Mouse (Mus musculus) cortical plate, adult 2 months (tissue): ENCODE results near the gene Frmd8.

Experiments used
- CTCF ChIP-seq: fragments of 200-500 bp; IDR thresholded peaks from 2 replicates; pipeline ENCODE4 v1.5.1; 2011; ENCODE audit warnings: mild to moderate bottlenecking, control low read depth, low read length; ENCODE audit not compliant: insufficient read depth; ENCODE audit errors: extremely low read depth
- POLR2A ChIP-seq: fragments of 200-500 bp; IDR thresholded peaks from 2 replicates; pipeline ENCODE4 v1.6.1; 2011; ENCODE audit warnings: mild to moderate bottlenecking, low read length, control low read depth; ENCODE audit not compliant: insufficient read depth; ENCODE audit errors: extremely low read depth

DNA sequence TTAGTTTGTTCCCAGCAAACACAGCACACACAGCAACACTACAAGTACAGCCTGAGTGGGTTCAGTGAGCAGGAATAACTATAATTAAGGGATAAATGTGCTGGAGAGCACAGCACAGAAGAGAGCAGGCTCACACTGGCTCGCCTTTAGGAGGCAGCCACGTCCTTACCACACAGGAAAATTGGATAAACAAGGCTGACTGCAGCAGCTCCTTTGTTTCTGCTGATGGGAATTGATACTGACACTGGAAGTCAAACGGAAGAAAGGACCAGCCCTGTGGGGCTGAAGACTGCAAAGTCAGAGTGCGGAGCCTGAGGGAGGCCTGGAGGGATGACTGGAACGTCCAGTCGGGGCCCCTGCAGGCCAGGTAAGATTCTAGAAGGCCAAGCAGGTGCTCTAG is 35.1 kb upstream of the Frmd8 start:
- TF ChIP-seq CTCF (no peak), POLR2A (no peak)
